Comparison of ENCODE assay signal across 8 mouse cellular contexts in genomic region chr5:112343205-112343595, GRCm38 (mm10). TPM values are rescaled to one million over a fixed set of nuclear protein-coding genes. Genes with fewer than 3 reads are reported as not detected.
A peak's percentile ranks its signal among the peaks of the same experiment; 100 is the strongest.
DNase-seq lines count a peak whose midpoint lies in the region; ATAC-seq and TF ChIP-seq lines count a peak whose summit lies in the region.

No protein-coding gene starts in this region.

- peaks cover 23% of the 10 kb centered on the region for H3K36me3 ChIP-seq in heart, embryonic 12.5 days
- H3K36me3 ChIP-seq in ES-Bruce4 (ENCODE audit: control insufficient read depth, insufficient read depth, low read length, poor library complexity, severe bottlenecking), result peaks cover 6% of the 10 kb centered on the region; the same call in 1 of the 2 replicates
- H3K36me3 ChIP-seq in embryonic facial prominence, embryonic 15.5 days, result peaks cover 28% of the 10 kb centered on the region
- peaks cover 16% of the 10 kb centered on the region; the same call in 1 of the 2 replicates for H3K36me3 ChIP-seq in kidney, postnatal 0 days (ENCODE audit: insufficient read depth, low read length)
- H3K36me3 ChIP-seq in midbrain, embryonic 16.5 days (ENCODE audit: control insufficient read depth, insufficient read depth, low read length), result peaks cover 6% of the 10 kb centered on the region; the same call in 1 of the 2 replicates

- DNase-seq in heart, postnatal 36 days, result no peak
- peak; percentile 56 for DNase-seq in kidney, postnatal 0 days (ENCODE audit: low spot score)
- DNase-seq in urinary bladder, postnatal 25 days (ENCODE audit: low spot score), result no peak
- no peak for DNase-seq in thymus, postnatal 36 days

- peak overlapping the region; percentile 89 for H3K9ac ChIP-seq in heart, embryonic 12.5 days
- peak overlapping the region; percentile 79 for H3K9ac ChIP-seq in ES-Bruce4 (ENCODE audit: low read depth, poor library complexity, severe bottlenecking)
- peak overlapping the region; percentile 84 for H3K9ac ChIP-seq in embryonic facial prominence, embryonic 15.5 days
- H3K9ac ChIP-seq in kidney, postnatal 0 days (ENCODE audit: low read depth, low read length), result peak overlapping the region; percentile 75
- peak overlapping the region; percentile 88 for H3K9ac ChIP-seq in midbrain, embryonic 16.5 days (ENCODE audit: low read depth, low read length)

- no peaks in the 10 kb centered on the region for H3K9me3 ChIP-seq in heart, embryonic 12.5 days (replicated peaks)
- H3K9me3 ChIP-seq in ES-Bruce4 (replicated peaks; ENCODE audit: control insufficient read depth, insufficient read depth, low read length, poor library complexity, severe bottlenecking), result no peaks in the 10 kb centered on the region
- H3K9me3 ChIP-seq in embryonic facial prominence, embryonic 15.5 days (replicated peaks), result no peaks in the 10 kb centered on the region
- no peaks in the 10 kb centered on the region for H3K9me3 ChIP-seq in kidney, postnatal 0 days (replicated peaks; ENCODE audit: low read length)
- no peaks in the 10 kb centered on the region for H3K9me3 ChIP-seq in midbrain, embryonic 16.5 days (replicated peaks; ENCODE audit: control insufficient read depth, low read length, poor library complexity, severe bottlenecking)

- no peak overlapping the region for H3K27ac ChIP-seq in heart, embryonic 12.5 days (ENCODE audit: poor library complexity, severe bottlenecking)
- no peak overlapping the region for H3K27ac ChIP-seq in ES-Bruce4 (ENCODE audit: insufficient read depth, low read length)
- peak overlapping the region; percentile 65; the same call in 1 of the 2 replicates for H3K27ac ChIP-seq in embryonic facial prominence, embryonic 15.5 days (replicated peaks)
- H3K27ac ChIP-seq in kidney, postnatal 0 days, result no peak overlapping the region; the same call in 1 of the 2 replicates
- H3K27ac ChIP-seq in midbrain, embryonic 16.5 days (ENCODE audit: low read length), result peak overlapping the region; percentile 69

- TF ChIP-seq EP300 in ES-Bruce4 (IDR thresholded peaks at IDR 0.05; ENCODE audit: insufficient read depth, low read depth, low read length), result no peak

- TF ChIP-seq POLR2A in ES-Bruce4 (IDR thresholded peaks at IDR 0.05; ENCODE audit: insufficient read depth, low read length), result no peak

- no peak for TF ChIP-seq CTCF in ES-Bruce4 (IDR thresholded peaks at IDR 0.05; ENCODE audit: low read depth, low read length)
- TF ChIP-seq CTCF in kidney, postnatal 0 days (IDR thresholded peaks at IDR 0.05; ENCODE audit: low read depth), result no peak

- intact Hi-C loops in heart, postnatal 36 days (cut with DNase I), result loop anchor here (5.0 kb wide), 2 partner anchors 66 to 84 kb away; partner anchors contain the start of gene Tpst2

- no peaks in the 10 kb centered on the region for H3K27me3 ChIP-seq in heart, embryonic 12.5 days (replicated peaks)
- no peaks in the 10 kb centered on the region for H3K27me3 ChIP-seq in ES-Bruce4 (ENCODE audit: control insufficient read depth, insufficient read depth, low read length, poor library complexity, severe bottlenecking)
- no peaks in the 10 kb centered on the region for H3K27me3 ChIP-seq in embryonic facial prominence, embryonic 15.5 days
- H3K27me3 ChIP-seq in kidney, postnatal 0 days (ENCODE audit: insufficient read depth, low read length), result no peaks in the 10 kb centered on the region
- no peaks in the 10 kb centered on the region for H3K27me3 ChIP-seq in midbrain, embryonic 16.5 days (ENCODE audit: control insufficient read depth, insufficient read depth, low read depth, low read length)

- peak overlapping the region; percentile 86 for H3K4me2 ChIP-seq in heart, embryonic 12.5 days
- H3K4me2 ChIP-seq in embryonic facial prominence, embryonic 15.5 days (replicated peaks), result peak overlapping the region; percentile 74
- peak overlapping the region; percentile 75 for H3K4me2 ChIP-seq in kidney, postnatal 0 days (ENCODE audit: low read length)
- H3K4me2 ChIP-seq in midbrain, embryonic 16.5 days (ENCODE audit: low read length), result peak overlapping the region; percentile 90

- peak overlapping the region; percentile 92 for H3K4me3 ChIP-seq in heart, embryonic 12.5 days
- peak overlapping the region; percentile 99 for H3K4me3 ChIP-seq in ES-Bruce4 (ENCODE audit: low read depth, low read length)
- H3K4me3 ChIP-seq in embryonic facial prominence, embryonic 15.5 days (replicated peaks), result peak overlapping the region; percentile 82
- H3K4me3 ChIP-seq in kidney, postnatal 0 days (replicated peaks; ENCODE audit: low read depth, low read length), result peak overlapping the region; percentile 73
- H3K4me3 ChIP-seq in midbrain, embryonic 16.5 days (ENCODE audit: low read depth, low read length), result peak overlapping the region; percentile 91

- ATAC-seq in heart, embryonic 12.5 days (ENCODE audit: insufficient number of reproducible peaks, low FRiP score), result peak; percentile 71
- peak; percentile 52 for ATAC-seq in embryonic facial prominence, embryonic 15.5 days (ENCODE audit: insufficient number of reproducible peaks, low FRiP score, low TSS enrichment, low read depth)
- peak; percentile 70 for ATAC-seq in kidney, postnatal 0 days (replicated peaks; ENCODE audit: low FRiP score, low read depth)
- ATAC-seq in midbrain, embryonic 16.5 days, result peak; percentile 72

- WGBS in heart, embryonic 12.5 days, result 0% methylated on average over 24 of the region's 24 CpGs
- WGBS in embryonic facial prominence, embryonic 15.5 days, result 1% methylated on average over 24 of the region's 24 CpGs
- WGBS in kidney, postnatal 0 days, result under 1% methylated on average over 24 of the region's 24 CpGs
- WGBS in midbrain, embryonic 16.5 days, result 0% methylated on average over 24 of the region's 24 CpGs

- H3K4me1 ChIP-seq in heart, embryonic 12.5 days (replicated peaks), result peaks cover 12% of the 10 kb centered on the region
- H3K4me1 ChIP-seq in ES-Bruce4 (ENCODE audit: control insufficient read depth, insufficient read depth, low read length), result no peaks in the 10 kb centered on the region
- peaks cover 42% of the 10 kb centered on the region for H3K4me1 ChIP-seq in embryonic facial prominence, embryonic 15.5 days
- H3K4me1 ChIP-seq in kidney, postnatal 0 days (replicated peaks; ENCODE audit: insufficient read depth, low read length), result peaks cover 8% of the 10 kb centered on the region; the same call in 1 of the 2 replicates
- H3K4me1 ChIP-seq in midbrain, embryonic 16.5 days (ENCODE audit: control insufficient read depth, insufficient read depth, low read length), result peaks cover 38% of the 10 kb centered on the region

RNA-seq across cellular contexts. Expression of gene Hps4, which starts 0.3 kb away (rescaled TPM):
- polyA plus RNA-seq in heart, embryonic 12.5 days (2016; fragmentation: Nextera tagmentation; extraction: Ambion mirVana), result 19.0 and 20.2 TPM in 2 replicates
- 10 to 100 TPM; 12.4 to 12.5 TPM for total RNA-seq in heart, postnatal 36 days (2021)
- 17.3 and 19.1 TPM in 2 replicates for polyA plus RNA-seq in ES-Bruce4 (2011; ENCODE audit: insufficient read depth, insufficient read length, low read depth, missing spikeins)
- polyA plus RNA-seq in embryonic facial prominence, embryonic 15.5 days (2015; fragmentation: Nextera tagmentation; extraction: Ambion mirVana), result 37.6 and 37.7 TPM in 2 replicates
- polyA plus RNA-seq in kidney, postnatal 0 days (2015; fragmentation: Nextera tagmentation; extraction: Ambion mirVana), result 25.3 and 28.0 TPM in 2 replicates
- polyA plus RNA-seq in midbrain, embryonic 16.5 days (2015; fragmentation: Nextera tagmentation; extraction: Ambion mirVana), result 41.8 and 45.6 TPM in 2 replicates

RNA-seq across cellular contexts. Expression of gene Srrd, which starts 0.4 kb away (rescaled TPM):
- polyA plus RNA-seq in heart, embryonic 12.5 days (2016; fragmentation: Nextera tagmentation; extraction: Ambion mirVana), result 23.8 and 25.2 TPM in 2 replicates
- total RNA-seq in heart, postnatal 36 days (2021), result 1 to 10 TPM; 6.5 to 7.0 TPM
- polyA plus RNA-seq in ES-Bruce4 (2011; ENCODE audit: insufficient read depth, insufficient read length, low read depth, missing spikeins), result 19.1 TPM in 2 replicates
- polyA plus RNA-seq in embryonic facial prominence, embryonic 15.5 days (2015; fragmentation: Nextera tagmentation; extraction: Ambion mirVana), result 35.3 and 46.6 TPM in 2 replicates
- polyA plus RNA-seq in kidney, postnatal 0 days (2015; fragmentation: Nextera tagmentation; extraction: Ambion mirVana), result 26.3 and 30.0 TPM in 2 replicates
- 51.7 and 56.8 TPM in 2 replicates for polyA plus RNA-seq in midbrain, embryonic 16.5 days (2015; fragmentation: Nextera tagmentation; extraction: Ambion mirVana)

RNA-seq across cellular contexts. Expression of gene Gm6583, which starts 12.6 kb away (rescaled TPM):
- 0.10 and 0.24 TPM in 2 replicates for polyA plus RNA-seq in heart, embryonic 12.5 days (2016; fragmentation: Nextera tagmentation; extraction: Ambion mirVana)
- under 1 TPM in 1 of 2 experiments, not detected in 1; 0.17 TPM for total RNA-seq in heart, postnatal 36 days (2021)
- polyA plus RNA-seq in ES-Bruce4 (2011; ENCODE audit: insufficient read depth, insufficient read length, low read depth, missing spikeins), result not detected in 2 replicates
- polyA plus RNA-seq in embryonic facial prominence, embryonic 15.5 days (2015; fragmentation: Nextera tagmentation; extraction: Ambion mirVana), result 0.29 and 0.31 TPM in 2 replicates
- polyA plus RNA-seq in kidney, postnatal 0 days (2015; fragmentation: Nextera tagmentation; extraction: Ambion mirVana), result 0.08 and 0.10 TPM in 2 replicates
- 0.17 and 0.29 TPM in 2 replicates for polyA plus RNA-seq in midbrain, embryonic 16.5 days (2015; fragmentation: Nextera tagmentation; extraction: Ambion mirVana)

RNA-seq across cellular contexts. Expression of gene Tfip11, which starts 17.0 kb away (rescaled TPM):
- 21.6 and 22.3 TPM in 2 replicates for polyA plus RNA-seq in heart, embryonic 12.5 days (2016; fragmentation: Nextera tagmentation; extraction: Ambion mirVana)
- 10 to 100 TPM; 17.9 to 21.7 TPM for total RNA-seq in heart, postnatal 36 days (2021)
- polyA plus RNA-seq in ES-Bruce4 (2011; ENCODE audit: insufficient read depth, insufficient read length, low read depth, missing spikeins), result 23.9 and 24.8 TPM in 2 replicates
- 30.5 and 31.1 TPM in 2 replicates for polyA plus RNA-seq in embryonic facial prominence, embryonic 15.5 days (2015; fragmentation: Nextera tagmentation; extraction: Ambion mirVana)
- 19.8 and 23.5 TPM in 2 replicates for polyA plus RNA-seq in kidney, postnatal 0 days (2015; fragmentation: Nextera tagmentation; extraction: Ambion mirVana)
- 37.0 and 37.2 TPM in 2 replicates for polyA plus RNA-seq in midbrain, embryonic 16.5 days (2015; fragmentation: Nextera tagmentation; extraction: Ambion mirVana)

RNA-seq across cellular contexts. Expression of gene Asphd2, which starts 51.5 kb away (rescaled TPM):
- 3.0 and 3.4 TPM in 2 replicates for polyA plus RNA-seq in heart, embryonic 12.5 days (2016; fragmentation: Nextera tagmentation; extraction: Ambion mirVana)
- under 1 TPM; 0.49 to 0.92 TPM for total RNA-seq in heart, postnatal 36 days (2021)
- polyA plus RNA-seq in ES-Bruce4 (2011; ENCODE audit: insufficient read depth, insufficient read length, low read depth, missing spikeins), result 6.7 and 7.2 TPM in 2 replicates
- polyA plus RNA-seq in embryonic facial prominence, embryonic 15.5 days (2015; fragmentation: Nextera tagmentation; extraction: Ambion mirVana), result 18.3 and 19.4 TPM in 2 replicates
- polyA plus RNA-seq in kidney, postnatal 0 days (2015; fragmentation: Nextera tagmentation; extraction: Ambion mirVana), result 5.4 and 5.9 TPM in 2 replicates
- polyA plus RNA-seq in midbrain, embryonic 16.5 days (2015; fragmentation: Nextera tagmentation; extraction: Ambion mirVana), result 58.8 and 66.2 TPM in 2 replicates

Comparison
In these comparisons a context has a peak if more than half of its experiments do, and no peak if none do; other contexts are left out.
1. H3K27ac ChIP-seq: peak in embryonic facial prominence, embryonic 15.5 days (single experiment) and midbrain, embryonic 16.5 days (single experiment); none in heart, embryonic 12.5 days (single experiment), ES-Bruce4 (single experiment) and kidney, postnatal 0 days (single experiment).
2. Peak in every context shown above with its lines, with median percentiles within 50 percentile points of each other: ATAC-seq, H3K4me2 ChIP-seq, H3K4me3 ChIP-seq and H3K9ac ChIP-seq.